Mouse (Mus musculus) layer of hippocampus, adult 9-10 months (tissue): Measurements from ENCODE around the gene Gm20388.

Experiments used
- DNase-seq: peaks from one replicate; pipeline ENCODE4 v3.0.0; 2022; ENCODE audit warnings: low spot score

Gene Gm20388

GRCm38 (mm10) chr8:121168033-121168432 lies 1257.4 kb downstream of the Gm20388 start:
- no peak for DNase-seq

- no peak for DNase-seq
Measured at GRCm38 (mm10) chr8:121170116-121170515, 1259.5 kb downstream of the Gm20388 start.

GRCm38 (mm10) chr8:121170626-121171552 lies 1260.2 kb downstream of the Gm20388 start:
- DNase-seq, result no peak

GRCm38 (mm10) chr8:121172567-121172966 lies 1261.9 kb downstream of the Gm20388 start:
- no peak for DNase-seq

GRCm38 (mm10) chr8:121174178-121174577 lies 1263.5 kb downstream of the Gm20388 start:
- no peak for DNase-seq

GRCm38 (mm10) chr8:121174721-121175539 lies 1264.3 kb downstream of the Gm20388 start:
- no peak for DNase-seq

GRCm38 (mm10) chr8:121175540-121176090 lies 1265.0 kb downstream of the Gm20388 start:
- DNase-seq, result no peak

GRCm38 (mm10) chr8:121176291-121176690 lies 1265.7 kb downstream of the Gm20388 start:
- no peak for DNase-seq

GRCm38 (mm10) chr8:121180474-121181284 lies 1270.0 kb downstream of the Gm20388 start:
- DNase-seq, result no peak

GRCm38 (mm10) chr8:121181285-121181884 lies 1270.7 kb downstream of the Gm20388 start:
- DNase-seq, result no peak

GRCm38 (mm10) chr8:121187491-121188364 lies 1277.1 kb downstream of the Gm20388 start:
- no peak for DNase-seq

- no peak for DNase-seq
Measured at GRCm38 (mm10) chr8:121188994-121189393, 1278.4 kb downstream of the Gm20388 start.

GRCm38 (mm10) chr8:121192451-121192850 lies 1281.8 kb downstream of the Gm20388 start:
- no peak for DNase-seq

GRCm38 (mm10) chr8:121195970-121196369 lies 1285.3 kb downstream of the Gm20388 start:
- DNase-seq, result no peak

GRCm38 (mm10) chr8:121196726-121197668 lies 1286.4 kb downstream of the Gm20388 start:
- DNase-seq, result no peak

GRCm38 (mm10) chr8:121200069-121200468 lies 1289.4 kb downstream of the Gm20388 start:
- no peak for DNase-seq

GRCm38 (mm10) chr8:121200979-121201378 lies 1290.3 kb downstream of the Gm20388 start:
- DNase-seq, result no peak

- DNase-seq, result no peak
Measured at GRCm38 (mm10) chr8:121201651-121202050, 1291.0 kb downstream of the Gm20388 start.
